Mouse (Mus musculus) left cerebral cortex, adult 2 months (tissue): ENCODE data around the gene Pfkfb4. TPM values are rescaled to one million over a fixed set of nuclear protein-coding genes. Genes with fewer than 3 reads are reported as not detected.

ENCODE experiments used
- DNase-seq, 2 experiments: peaks; one replicate each; pipeline ENCODE4 v3.0.0; 2021 to 2022; ENCODE audit warnings: low spot score in 2 of 2, mixed read lengths in 1 of 2; ENCODE audit errors: extremely low spot score in 1 of 2
- H3K27ac ChIP-seq: fragments of 200-600 bp; 2 replicates; pipeline ENCODE4 v1.8.1; 2022
- H3K4me3 ChIP-seq: fragments of 200-600 bp; 2 replicates; pipeline ENCODE4 v1.8.1; 2022
- CTCF ChIP-seq: fragments of 200-600 bp; IDR thresholded peaks from 2 replicates; pipeline ENCODE4 v1.8.1; 2022; ENCODE audit warnings: antibody characterized with exemption, mild to moderate bottlenecking, moderate library complexity
- intact Hi-C: fragments of 180-260 bp; cut with DNase I; formaldehyde crosslinking; loops from one replicate; pipeline ENCODE4 v1.15.1; 2025
- total RNA-seq, 2 experiments: library from RNA; stranded (reverse); gene quantifications; 2 replicates each; pipeline ENCODE4 v1.2.3; 2021

Gene Pfkfb4
- total RNA-seq, 2 experiments from 2014 or later: 15.8 to 17.7 TPM

DNA sequence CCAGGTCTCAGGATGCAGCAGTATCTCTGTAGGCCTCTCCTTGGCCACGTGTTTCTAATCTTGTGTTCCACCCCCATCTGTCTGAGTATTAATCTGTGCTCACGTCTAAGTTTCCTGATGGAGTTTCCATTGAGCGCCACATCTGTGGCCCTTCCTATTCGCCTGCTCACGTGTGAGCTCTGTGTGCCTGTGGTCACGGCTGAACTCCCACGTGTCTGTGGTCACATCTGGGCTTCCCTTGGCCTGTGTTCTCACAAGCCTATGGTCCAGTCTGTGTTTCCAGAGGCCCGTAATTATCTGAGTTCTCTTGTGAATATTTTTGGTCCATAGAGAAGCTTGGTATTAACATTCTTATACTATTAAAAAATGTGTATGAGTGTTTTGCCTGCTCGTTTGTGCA lies 15.1 kb upstream of the Pfkfb4 start:
- H3K27ac ChIP-seq: no peak overlapping the region
- TF ChIP-seq CTCF: no peak
- no peak for DNase-seq
- no peak overlapping the region for H3K4me3 ChIP-seq
- intact Hi-C loops: no loop called here

DNA sequence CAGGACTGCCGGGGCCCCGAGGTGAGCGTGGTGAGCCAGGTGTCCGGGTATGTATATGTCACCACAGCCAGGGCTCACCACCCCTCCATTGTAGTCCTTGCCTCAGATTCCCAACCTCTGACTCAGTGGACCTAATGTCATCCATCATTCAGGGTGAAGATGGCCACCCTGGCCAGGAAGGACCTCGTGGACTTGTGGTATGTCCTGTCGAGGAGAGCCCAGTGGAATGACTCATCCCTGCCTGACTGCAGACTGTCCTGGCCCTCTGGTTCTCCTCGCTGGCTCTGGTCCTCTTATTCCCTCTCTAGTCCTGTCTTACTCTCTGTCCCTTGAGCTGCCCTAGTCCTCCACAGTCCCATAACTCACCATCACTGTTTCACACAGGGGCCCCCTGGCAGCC lies 13.6 kb upstream of the Pfkfb4 start:
- intact Hi-C loops: no loop called here
- no peak overlapping the region for H3K27ac ChIP-seq
- H3K4me3 ChIP-seq: no peak overlapping the region
- no peak for DNase-seq
- TF ChIP-seq CTCF: no peak

- no peak for TF ChIP-seq CTCF
- no peak overlapping the region for H3K27ac ChIP-seq
- H3K4me3 ChIP-seq: no peak overlapping the region
- intact Hi-C loops: no loop called here
- DNase-seq: no peak
Observed at GRCm38 (mm10) chr9:108982498-108982897, 9.1 kb upstream of the Pfkfb4 start.

DNA sequence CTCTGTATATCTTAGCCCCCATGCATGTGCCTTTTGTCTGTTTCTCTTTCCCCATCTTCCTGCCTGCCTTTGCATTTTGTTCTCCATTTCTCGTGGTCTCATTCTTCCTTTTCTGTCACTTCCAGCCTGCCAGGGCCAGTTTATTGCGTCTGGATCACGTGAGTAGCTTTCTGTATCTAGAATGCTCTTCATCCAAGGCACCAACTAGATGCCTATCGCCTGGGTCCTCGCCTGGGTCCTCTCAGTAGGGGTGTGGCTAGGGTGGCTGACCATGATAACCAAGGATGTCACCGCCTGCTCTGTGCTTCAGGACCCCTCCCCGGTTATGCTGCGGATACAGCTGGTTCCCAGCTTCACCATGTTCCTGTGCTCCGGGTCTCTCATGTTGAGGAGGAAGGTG lies 8.4 kb upstream of the Pfkfb4 start:
- Histone ChIP-seq H3K27ac (no peak overlapping the region), H3K4me3 (no peak overlapping the region)
- no peak for TF ChIP-seq CTCF
- no peak for DNase-seq
- intact Hi-C loops: no loop called here

GRCm38 (mm10) chr9:108985710-108986109 lies 5.9 kb upstream of the Pfkfb4 start, which contains the start of gene Ucn2:
Ucn2 (plus strand) TSS chr9:108986010.
- intact Hi-C loops: no loop called here
- Histone ChIP-seq H3K27ac (no peak within 1 kb of the TSS), H3K4me3 (no peak within 1 kb of the TSS)
- TF ChIP-seq CTCF: no peak
- DNase-seq: no peak

GRCm38 (mm10) chr9:108987704-108988350 lies 3.8 kb upstream of the Pfkfb4 start:
- TF ChIP-seq CTCF: no peak
- intact Hi-C loops: no loop called here
- Histone ChIP-seq H3K27ac (no peak overlapping the region), H3K4me3 (no peak overlapping the region)
- no peak for DNase-seq

- peak overlapping the region; percentile 80 for H3K27ac ChIP-seq
- no peak for TF ChIP-seq CTCF
- intact Hi-C loops: loop anchor here (10.0 kb wide), 1 partner anchor 875 kb away; no protein-coding TSS in a partner anchor
- no peak overlapping the region for H3K4me3 ChIP-seq
- DNase-seq: peak in 1 of 2 experiments; percentile 27
Observed at GRCm38 (mm10) chr9:108989802-108990461, 1.6 kb upstream of the Pfkfb4 start.

- intact Hi-C loops: loop anchor here (10.0 kb wide), 1 partner anchor 874 kb away; no protein-coding TSS in a partner anchor
- H3K4me3 ChIP-seq: no peak overlapping the region
- TF ChIP-seq CTCF: no peak
- no peak for DNase-seq
- peak overlapping the region; percentile 80 for H3K27ac ChIP-seq
Observed at GRCm38 (mm10) chr9:108990462-108990820, 1.1 kb upstream of the Pfkfb4 start.

- Histone ChIP-seq H3K4me3 (peak overlapping the region; percentile 60), H3K27ac (peak overlapping the region; percentile 71)
- DNase-seq: peak in 1 of 2 experiments; percentile 26
- intact Hi-C loops: loop anchor here (10.0 kb wide), 1 partner anchor 873 kb away; no protein-coding TSS in a partner anchor
- no peak for TF ChIP-seq CTCF
Observed at GRCm38 (mm10) chr9:108992085-108992469, 499 bp downstream of the Pfkfb4 start.

DNA sequence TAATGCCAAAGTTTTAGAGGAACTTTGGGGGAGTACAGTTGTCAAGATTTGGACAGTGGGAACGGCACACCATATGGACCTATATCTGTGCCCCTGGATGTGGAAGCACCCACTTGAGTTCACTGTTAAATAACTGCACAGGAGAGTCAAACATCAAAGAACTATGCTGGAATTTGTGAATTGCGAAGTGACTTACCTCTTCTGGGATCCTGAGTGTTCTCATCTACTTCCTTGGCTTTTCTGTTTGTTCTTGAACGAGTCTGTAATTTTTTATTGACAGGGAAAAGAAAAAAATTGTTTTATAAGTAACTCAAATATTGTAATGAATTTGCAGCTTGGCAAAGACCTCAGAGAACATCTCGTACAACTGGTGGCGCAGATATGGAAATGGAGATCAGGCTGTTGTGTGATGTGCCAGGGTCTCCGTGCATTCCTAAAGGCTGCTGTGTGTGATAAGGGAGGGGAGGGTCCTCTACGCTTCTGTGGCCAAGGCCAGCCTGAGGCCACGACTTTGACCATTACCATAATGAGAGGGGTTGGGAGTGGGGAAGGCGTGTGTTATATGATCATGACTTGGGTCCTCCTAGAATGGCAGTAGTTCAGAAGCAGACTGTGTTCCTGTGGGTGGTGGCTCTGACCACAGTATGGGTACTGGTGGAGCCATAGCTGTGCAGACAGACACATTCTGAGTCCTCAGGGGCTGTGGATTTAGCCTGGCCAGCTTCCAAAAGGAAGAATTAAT lies 1.2 kb downstream of the Pfkfb4 start:
- no peak for TF ChIP-seq CTCF
- intact Hi-C loops: loop anchor here (10.0 kb wide), 1 partner anchor 872 kb away; no protein-coding TSS in a partner anchor
- Histone ChIP-seq H3K27ac (no peak overlapping the region), H3K4me3 (peak overlapping the region; percentile 60)
- DNase-seq: no peak

- DNase-seq: no peak
- H3K4me3 ChIP-seq: no peak overlapping the region
- H3K27ac ChIP-seq: no peak overlapping the region
- intact Hi-C loops: loop anchor here (10.0 kb wide), 1 partner anchor 868 kb away; no protein-coding TSS in a partner anchor
- no peak for TF ChIP-seq CTCF
Observed at GRCm38 (mm10) chr9:108996411-108996810, 4.8 kb downstream of the Pfkfb4 start.
